Mouse (Mus musculus) heart, adult 2 months (tissue): Measurements from ENCODE around the gene Micu1.

Experiments used
- CTCF ChIP-seq: fragments of 200-600 bp; IDR thresholded peaks from 2 replicates; pipeline ENCODE4 v1.8.1; 2022; ENCODE audit warnings: antibody characterized with exemption, mild to moderate bottlenecking, moderate library complexity
- EP300 ChIP-seq: fragments of 200-500 bp; IDR thresholded peaks from 2 replicates; pipeline ENCODE4 v1.6.1; 2011; ENCODE audit warnings: low read depth, low read length, control low read depth; ENCODE audit not compliant: insufficient read depth
- POLR2A ChIP-seq: fragments of 200-500 bp; IDR thresholded peaks from 2 replicates; pipeline ENCODE4 v1.6.1; 2011; ENCODE audit warnings: mild to moderate bottlenecking, low read depth, low read length, control low read depth; ENCODE audit not compliant: insufficient read depth

GRCm38 (mm10) chr10:59861201-59861600, 158.9 kb downstream of the Micu1 start:
- TF ChIP-seq CTCF (no peak), POLR2A (no peak), EP300 (no peak)
